Mouse (Mus musculus) kidney, adult 2 months (tissue): ENCODE measurements around the gene Zdhhc9.

Experiments used
- CTCF ChIP-seq: fragments of 200-500 bp; conservative IDR thresholded peaks from 2 replicates; pipeline ENCODE4 v1.5.1; 2011; ENCODE audit warnings: low read depth, mild to moderate bottlenecking, control low read depth, low read length, moderate library complexity, mixed read lengths; ENCODE audit not compliant: insufficient read depth, insufficient read length
- POLR2A ChIP-seq: fragments of 200-500 bp; IDR thresholded peaks from one replicate; pipeline ENCODE4 v1.6.1; 2011; ENCODE audit warnings: low read depth, low read length, control low read depth

- TF ChIP-seq CTCF (no peak), POLR2A (no peak)
Measured at GRCm38 (mm10) chrX:48143415-48144335, 65.0 kb downstream of the Zdhhc9 start.
